Mouse (Mus musculus) adrenal gland, adult 8-10 months (tissue): ENCODE results near the gene Klri1. TPM values are rescaled to one million over a fixed set of nuclear protein-coding genes. Genes with fewer than 3 reads are reported as not detected.
"Not testable (repeated sequence)": the region's sequence is repeated elsewhere in the genome, so short reads cannot be mapped to it uniquely, and the experiment has no call there.

Experiments
- DNase-seq: peaks from one replicate; pipeline ENCODE4 v3.0.0; 2022
- microRNA-seq, 2 experiments: library from miRNA; unstranded; fragments of <30 nt; microRNA quantifications; one replicate each; pipeline ENCODE4 v1.2.0; 2022
- total RNA-seq, 4 experiments: library from RNA; stranded (reverse); gene quantifications; 2 replicates each; pipeline ENCODE4 v1.2.4; 2022

Gene Klri1
- not detected for total RNA-seq

GRCm38 (mm10) chr6:129717032-129717431, at the start of gene Klri1:
Gene Klri1, minus strand, starts transcription at chr6:129717132.
- DNase-seq, result no peak

GRCm38 (mm10) chr6:129747654-129748032, 30.7 kb upstream of the Klri1 start:
- no peak for DNase-seq

- DNase-seq, result no peak
Observed at GRCm38 (mm10) chr6:129747016-129747653, 30.2 kb upstream of the Klri1 start.

- DNase-seq, result no peak
Observed at GRCm38 (mm10) chr6:129746151-129746550, 29.2 kb upstream of the Klri1 start.

GRCm38 (mm10) chr6:129740069-129740721, 23.3 kb upstream of the Klri1 start, which contains the start of gene Klri2:
Gene Klri2, minus strand, starts transcription at chr6:129740484.
- DNase-seq, result no peak

- DNase-seq, result no peak
Observed at GRCm38 (mm10) chr6:129736414-129736813, 19.5 kb upstream of the Klri1 start.

- DNase-seq, result no peak
Observed at GRCm38 (mm10) chr6:129727237-129727636, 10.3 kb upstream of the Klri1 start.

GRCm38 (mm10) chr6:129721390-129721789, 4.5 kb upstream of the Klri1 start:
- DNase-seq, result no peak

GRCm38 (mm10) chr6:129720487-129720886, 3.6 kb upstream of the Klri1 start:
- no peak for DNase-seq

GRCm38 (mm10) chr6:129713566-129713965, 3.4 kb downstream of the Klri1 start:
- no peak for DNase-seq

GRCm38 (mm10) chr6:129691436-129691835, 25.5 kb downstream of the Klri1 start:
- DNase-seq, result peak; percentile 12

- peak; percentile 20 for DNase-seq
Observed at GRCm38 (mm10) chr6:129680379-129680778, 36.6 kb downstream of the Klri1 start.

GRCm38 (mm10) chr6:129678873-129679272, 38.1 kb downstream of the Klri1 start, which contains the start of gene Klrc1:
Gene Klrc1, minus strand, starts transcription at chr6:129678973.
- no peak for DNase-seq

- not testable (repeated sequence) for DNase-seq
Observed at GRCm38 (mm10) chr6:129661301-129661700, 55.6 kb downstream of the Klri1 start.

- DNase-seq, result not testable (repeated sequence)
Observed at GRCm38 (mm10) chr6:129660589-129660988, 56.3 kb downstream of the Klri1 start, which contains the start of gene Klrc2. Gene Klrc2, minus strand, starts transcription at chr6:129660689.

Small RNA genes lying within 50 kb of the gene (microRNA-seq; reads per million reads assigned to microRNA genes)
- 0 reads per million in 2 experiments for gene Mir680-1

Other genes with a start within 250 kb of the Klri1 start
- gene Olr1, start 210.0 kb downstream of the Klri1 start, total RNA-seq, result under 1 TPM in 3 of 4 experiments, not detected in 1; 0.23 to 0.27 (median 0.24) TPM
- gene Tmem52b, start 204.6 kb downstream of the Klri1 start, total RNA-seq, result not detected
- 100 to 1,000 TPM; 264 to 374 (median 322) TPM for gene Gabarapl1, start 184.0 kb downstream of the Klri1 start, total RNA-seq
- gene Klre1, start 139.2 kb downstream of the Klri1 start, total RNA-seq, result under 1 TPM in 2 of 4 experiments, not detected in 2; 0.22 to 0.44 TPM
- under 1 TPM in 3 of 4 experiments, not detected in 1; 0.46 to 0.68 (median 0.67) TPM for gene Klrd1, start 125.3 kb downstream of the Klri1 start, total RNA-seq
- 1 to 10 TPM in 2 of 4 experiments, under 1 TPM in 2; 0.31 to 1.6 (median 1.0) TPM for gene Klrk1, start 93.3 kb downstream of the Klri1 start, total RNA-seq
- not detected for gene Klrc3, start 73.8 kb downstream of the Klri1 start, total RNA-seq
- under 1 TPM in 1 of 4 experiments, not detected in 3; 0.31 TPM for gene Klrc2, start 56.4 kb downstream of the Klri1 start, total RNA-seq
- under 1 TPM; 0.14 to 0.49 (median 0.25) TPM for gene Klrc1, start 38.2 kb downstream of the Klri1 start, total RNA-seq
- under 1 TPM; 0.08 to 0.24 (median 0.16) TPM for gene Klri2, start 23.4 kb upstream of the Klri1 start, total RNA-seq
- not detected for gene Gm156, start 67.1 kb upstream of the Klri1 start, total RNA-seq
- not detected for gene Gm17631, start 145.5 kb upstream of the Klri1 start, total RNA-seq
- under 1 TPM in 1 of 4 experiments, not detected in 3; 0.24 TPM for gene Klra17, start 159.5 kb upstream of the Klri1 start, total RNA-seq
- gene Klra5, start 200.5 kb upstream of the Klri1 start, total RNA-seq, result not detected